Mouse (Mus musculus): ENCODE data around the gene Tarm1. TPM values are rescaled to one million over a fixed set of nuclear protein-coding genes. Genes with fewer than 3 reads are reported as not detected.

Tarm1 gene
- total RNA-seq, 1 experiment from 2014 or later = 2.1 TPM

- peak in 1 of 2 experiments; percentile 56; a peak in 1 of 4 replicates for ATAC-seq (replicated peaks in 1 of 2; ENCODE audit: insufficient read depth in 1 of 2, low FRiP score in 2 of 2, low TSS enrichment in 1 of 2, low read depth in 1 of 2, poor library complexity in 2 of 2, severe bottlenecking in 2 of 2)
Measured at GRCm38 (mm10) chr7:3448737-3449454, 53.5 kb downstream of the Tarm1 start.

DNA sequence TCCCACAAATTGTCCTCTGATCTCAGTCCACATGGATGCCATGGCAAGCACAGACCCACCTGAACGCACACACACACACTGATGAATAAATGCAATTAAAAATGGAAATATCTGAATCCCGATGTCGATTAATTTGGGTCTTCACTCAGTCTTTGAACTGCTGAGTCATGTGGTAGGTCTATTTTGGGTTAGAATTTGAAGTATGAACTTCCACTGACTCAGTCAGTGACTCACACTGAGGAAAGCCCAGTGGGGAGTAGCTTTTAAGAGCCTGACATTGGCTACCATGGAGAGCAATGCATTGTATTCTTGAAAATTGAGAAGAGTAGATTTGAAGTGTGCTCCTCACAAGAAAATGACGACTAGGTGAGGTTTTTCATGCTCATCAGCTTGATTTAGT is 55.4 kb downstream of the Tarm1 start:
- no peak for ATAC-seq (replicated peaks in 1 of 2; ENCODE audit: insufficient read depth in 1 of 2, low FRiP score in 2 of 2, low TSS enrichment in 1 of 2, low read depth in 1 of 2, poor library complexity in 2 of 2, severe bottlenecking in 2 of 2)

DNA sequence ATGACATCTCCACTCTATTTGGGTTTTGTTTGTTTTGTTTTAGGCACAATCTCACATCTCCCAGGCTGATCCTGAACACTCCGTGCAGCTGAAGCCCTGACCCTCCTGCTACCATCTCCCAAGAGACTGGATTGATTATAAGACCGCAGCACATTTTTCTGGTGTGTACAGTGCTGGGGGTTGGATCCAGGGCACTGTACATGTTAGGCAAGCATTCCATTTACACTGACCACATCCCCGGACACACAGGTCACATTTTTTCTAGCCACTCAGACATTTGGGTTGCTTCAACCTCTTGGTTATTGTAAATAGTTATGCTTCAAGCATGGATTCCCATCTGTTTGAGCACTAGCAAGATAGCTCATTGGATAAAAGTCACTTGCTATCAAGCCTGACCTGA is 55.8 kb downstream of the Tarm1 start:
- ATAC-seq (replicated peaks in 1 of 2; ENCODE audit: insufficient read depth in 1 of 2, low FRiP score in 2 of 2, low TSS enrichment in 1 of 2, low read depth in 1 of 2, poor library complexity in 2 of 2, severe bottlenecking in 2 of 2) = no peak

DNA sequence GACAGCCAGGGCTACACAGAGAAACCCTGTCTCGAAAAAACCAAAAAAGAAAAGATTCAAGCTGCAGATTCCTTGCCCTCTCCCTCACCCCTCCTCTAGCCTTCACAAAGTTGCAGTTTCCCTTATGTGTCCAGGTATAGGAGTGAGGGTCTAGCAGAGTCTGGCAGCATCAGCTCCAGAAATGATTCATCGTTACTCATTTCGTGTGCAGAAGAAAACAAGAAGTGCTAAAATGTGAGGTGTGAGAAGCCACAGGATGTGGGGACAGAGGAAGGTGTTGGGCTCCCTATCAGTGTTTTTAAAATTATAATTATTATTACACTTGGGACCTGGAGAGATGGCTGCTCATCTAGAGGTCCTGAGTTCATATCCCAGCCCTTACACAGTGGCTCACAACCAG is 57.7 kb downstream of the Tarm1 start:
- no peak for ATAC-seq (replicated peaks in 1 of 2; ENCODE audit: insufficient read depth in 1 of 2, low FRiP score in 2 of 2, low TSS enrichment in 1 of 2, low read depth in 1 of 2, poor library complexity in 2 of 2, severe bottlenecking in 2 of 2)

DNA sequence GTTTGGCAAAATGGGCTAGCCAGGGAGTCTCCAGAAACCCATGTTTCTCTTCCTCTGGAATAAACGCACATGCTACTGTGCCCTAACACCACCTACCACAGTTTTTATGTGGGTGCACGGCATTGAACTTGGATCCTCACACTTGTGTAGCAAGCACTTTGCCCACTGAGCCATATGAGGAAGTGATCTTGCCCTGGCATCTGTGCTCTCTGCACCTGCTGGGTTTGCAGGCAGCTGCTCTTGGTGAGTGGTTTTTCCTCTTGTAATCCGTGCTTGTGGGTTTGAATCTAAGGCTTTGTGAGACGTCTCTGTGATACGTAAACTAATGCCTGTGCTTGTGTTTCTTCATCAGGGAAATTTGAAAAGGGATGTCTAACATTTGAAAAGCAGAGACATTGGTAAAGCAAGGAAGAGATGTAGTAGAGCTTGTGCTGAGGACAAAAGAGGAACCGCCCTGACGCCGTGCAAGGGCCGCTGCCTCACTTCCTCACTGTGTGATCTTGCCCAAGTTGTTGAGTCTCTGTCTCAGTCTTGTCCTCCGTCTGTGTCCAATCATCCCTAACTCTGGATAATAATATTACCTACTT is 59.9 kb downstream of the Tarm1 start:
- peak; percentile 88 to 92 for ATAC-seq (replicated peaks in 1 of 2; ENCODE audit: insufficient read depth in 1 of 2, low FRiP score in 2 of 2, low TSS enrichment in 1 of 2, low read depth in 1 of 2, poor library complexity in 2 of 2, severe bottlenecking in 2 of 2)

- no peak for ATAC-seq (replicated peaks in 1 of 2; ENCODE audit: insufficient read depth in 1 of 2, low FRiP score in 2 of 2, low TSS enrichment in 1 of 2, low read depth in 1 of 2, poor library complexity in 2 of 2, severe bottlenecking in 2 of 2)
Measured at GRCm38 (mm10) chr7:3440526-3440925, 61.9 kb downstream of the Tarm1 start.

DNA sequence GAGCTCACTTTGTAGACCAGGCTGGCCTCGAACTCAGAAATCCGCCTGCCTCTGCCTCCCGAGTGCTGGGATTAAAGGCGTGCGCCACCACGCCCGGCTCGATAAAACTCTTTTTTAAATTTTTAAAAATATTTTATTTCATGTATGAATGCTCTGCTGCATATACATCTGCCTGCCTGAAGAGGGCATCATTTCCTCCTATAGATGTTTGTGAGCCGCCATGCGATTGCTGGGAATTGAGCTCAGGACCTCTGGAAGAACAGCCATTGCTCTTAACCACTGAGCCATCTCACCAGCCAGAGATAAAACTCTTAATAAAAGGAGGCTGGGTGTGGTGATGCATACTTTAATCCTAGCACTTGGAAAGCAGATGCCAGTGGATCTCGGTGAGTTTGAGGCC is 62.4 kb downstream of the Tarm1 start:
- no peak for ATAC-seq (replicated peaks in 1 of 2; ENCODE audit: insufficient read depth in 1 of 2, low FRiP score in 2 of 2, low TSS enrichment in 1 of 2, low read depth in 1 of 2, poor library complexity in 2 of 2, severe bottlenecking in 2 of 2)

- ATAC-seq (replicated peaks in 1 of 2; ENCODE audit: insufficient read depth in 1 of 2, low FRiP score in 2 of 2, low TSS enrichment in 1 of 2, low read depth in 1 of 2, poor library complexity in 2 of 2, severe bottlenecking in 2 of 2) = no peak
Measured at GRCm38 (mm10) chr7:3437941-3438340, 64.5 kb downstream of the Tarm1 start.

Other genes with a start within 250 kb of the Tarm1 start
- gene Myadm, start 213.5 kb downstream of the Tarm1 start, total RNA-seq (2017) = 9.2 and 12.4 TPM in 2 replicates
- gene Prkcg, start 213.4 kb downstream of the Tarm1 start, total RNA-seq (2017) = not detected in 2 replicates
- gene Cacng7, start 169.7 kb downstream of the Tarm1 start, total RNA-seq (2017) = not detected in 2 replicates
- gene Cacng8, start 111.9 kb downstream of the Tarm1 start, total RNA-seq (2017) = 3.9 TPM in 1 of 2 replicates, not detected in the other
- not detected in 2 replicates for gene Cacng6, start 78.4 kb downstream of the Tarm1 start, total RNA-seq (2017)
- 0.20 TPM in 1 of 2 replicates, not detected in the other for gene Oscar, start 113.5 kb upstream of the Tarm1 start, total RNA-seq (2017)
- 150 and 232 TPM in 2 replicates for gene Ndufa3, start 114.7 kb upstream of the Tarm1 start, total RNA-seq (2017)
- gene Tfpt, start 127.3 kb upstream of the Tarm1 start, total RNA-seq (2017) = 22.8 and 25.9 TPM in 2 replicates
- 78.5 and 106 TPM in 2 replicates for gene Prpf31, start 127.4 kb upstream of the Tarm1 start, total RNA-seq (2017)
- 20.8 and 22.3 TPM in 2 replicates for gene Cnot3, start 142.6 kb upstream of the Tarm1 start, total RNA-seq (2017)
- 11.1 and 15.4 TPM in 2 replicates for gene Leng1, start 163.2 kb upstream of the Tarm1 start, total RNA-seq (2017)
- gene Tmc4, start 174.9 kb upstream of the Tarm1 start, total RNA-seq (2017) = 6.4 and 6.7 TPM in 2 replicates
- 29.4 and 41.6 TPM in 2 replicates for gene Tsen34, start 190.2 kb upstream of the Tarm1 start, total RNA-seq (2017)
- gene Mboat7, start 190.9 kb upstream of the Tarm1 start, total RNA-seq (2017) = 25.3 and 28.2 TPM in 2 replicates
- gene Rps9, start 201.4 kb upstream of the Tarm1 start, total RNA-seq (2017) = 1,808 and 2,399 TPM in 2 replicates
- gene Pirb, start 217.8 kb upstream of the Tarm1 start, total RNA-seq (2017) = 5.6 and 14.5 TPM in 2 replicates

Measured in hematopoietic stem cell, adult 5-6 weeks (primary cell).